Mouse (Mus musculus) C2C12 (cell line): ENCODE measurements around the gene Gramd1b. TPM values are rescaled to one million over a fixed set of nuclear protein-coding genes. Genes with fewer than 3 reads are reported as not detected.

Source experiments
- H3K27me3 ChIP-seq: one replicate; pipeline ENCODE4 v1.6.1; 2011; ENCODE audit not compliant: control insufficient read depth, insufficient read depth, insufficient read length
- H3K36me3 ChIP-seq: one replicate; pipeline ENCODE4 v1.6.1; 2011; ENCODE audit not compliant: control insufficient read depth, insufficient read depth
- H3K4me3 ChIP-seq: one replicate; pipeline ENCODE4 v1.5.1; 2011; ENCODE audit warnings: mild to moderate bottlenecking, control low read depth; ENCODE audit not compliant: poor library complexity, insufficient read depth, severe bottlenecking
- H3K79me2 ChIP-seq: one replicate; pipeline ENCODE4 v1.6.1; 2011; ENCODE audit not compliant: control insufficient read depth, insufficient read depth
- H3K79me3 ChIP-seq: one replicate; pipeline ENCODE4 v1.6.1; 2011; ENCODE audit warnings: low read depth, control low read depth
- H3ac ChIP-seq: one replicate; pipeline ENCODE3; 2011; ENCODE audit warnings: low read depth; ENCODE audit not compliant: control insufficient read depth, insufficient read length
- CEBPB ChIP-seq: IDR thresholded peaks from one replicate; pipeline ENCODE4 v1.6.1; 2011; ENCODE audit warnings: low read depth, mild to moderate bottlenecking, control low read depth, moderate library complexity
- CTCF ChIP-seq: IDR thresholded peaks from one replicate; pipeline ENCODE4 v1.5.1; 2011; ENCODE audit not compliant: control insufficient read depth, insufficient read depth, insufficient read length
- FOSL1 ChIP-seq: IDR thresholded peaks from one replicate; pipeline ENCODE4 v1.8.0; 2011; ENCODE audit warnings: mild to moderate bottlenecking, low read length; ENCODE audit not compliant: poor library complexity, insufficient read depth, severe bottlenecking
- MAX ChIP-seq: IDR thresholded peaks from one replicate; pipeline ENCODE4 v1.6.1; 2011; ENCODE audit warnings: mild to moderate bottlenecking, control low read depth
- MYOD1 ChIP-seq: IDR thresholded peaks from one replicate; pipeline ENCODE4 v1.6.1; 2011; ENCODE audit warnings: low read depth; ENCODE audit not compliant: control insufficient read depth, insufficient read length
- MYOG ChIP-seq: IDR thresholded peaks from one replicate; pipeline ENCODE4 v1.6.1; 2011; ENCODE audit not compliant: control insufficient read depth, insufficient read length; ENCODE audit errors: extremely low read depth
- USF1 ChIP-seq: IDR thresholded peaks from one replicate; pipeline ENCODE4 v1.6.1; 2011; ENCODE audit warnings: low read depth, mild to moderate bottlenecking, control low read depth, moderate library complexity
- polyA plus RNA-seq: library from polyadenylated mRNA; unstranded; fragments of >200 nt; fragmentation: generic; extraction: Trizol; gene quantifications from one replicate; pipeline ENCODE4 v1.2.1, GENCODE M21; 2012; ENCODE audit warnings: missing spikeins

The Gramd1b gene
- polyA plus RNA-seq, 1 experiment: 3.7 TPM

DNA sequence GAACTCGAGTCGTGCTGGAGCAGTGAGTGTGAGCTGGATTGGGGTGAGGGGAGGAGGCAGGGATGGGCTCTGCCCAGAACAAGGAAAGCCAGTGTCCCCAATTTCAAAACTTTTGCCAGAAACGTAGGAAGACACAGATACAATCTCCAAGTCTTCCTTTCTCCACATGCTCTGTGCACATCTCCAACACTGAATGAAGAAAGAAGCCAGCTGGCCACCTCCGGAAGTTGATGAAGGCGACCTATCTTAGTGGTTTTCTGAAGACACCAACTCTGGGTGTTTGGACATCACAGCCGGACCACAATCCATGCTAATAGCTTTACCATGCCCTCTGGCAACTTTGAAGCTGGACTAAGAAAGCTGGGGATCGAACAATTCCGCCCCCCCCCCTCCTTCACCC, 647 bp downstream of the Gramd1b start:
- Histone ChIP-seq H3K79me2 (no peaks in the 10 kb centered on the region), H3K4me3 (no peak overlapping the region), H3K36me3 (no peaks in the 10 kb centered on the region), H3K79me3 (no peaks in the 10 kb centered on the region), H3ac (no peak overlapping the region), H3K27me3 (peaks cover 5% of the 10 kb centered on the region)
- TF ChIP-seq USF1: no peak
- TF ChIP-seq FOSL1: no peak
- TF ChIP-seq CTCF: no peak
- no peak for TF ChIP-seq MAX
- no peak for TF ChIP-seq MYOD1
- TF ChIP-seq CEBPB: no peak
- TF ChIP-seq MYOG: no peak

DNA sequence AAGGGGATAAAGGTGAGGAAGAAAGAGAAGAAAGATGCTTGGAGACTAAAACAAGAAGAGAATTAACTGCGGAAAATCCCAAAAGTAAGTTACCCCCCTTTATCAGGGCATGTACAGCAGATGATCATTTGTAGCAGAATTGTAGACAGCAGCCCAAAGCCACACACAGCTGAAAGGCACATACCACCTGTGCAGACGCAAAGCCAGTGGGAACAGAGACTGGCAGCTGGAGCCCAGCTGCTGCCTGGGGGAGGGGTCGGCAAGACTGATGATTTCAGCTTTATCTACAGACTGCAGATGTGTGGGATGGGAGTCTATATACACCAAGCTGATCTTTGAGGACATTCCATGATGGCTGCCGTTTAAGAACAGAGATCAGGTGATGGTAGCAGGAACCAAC, 2.5 kb downstream of the Gramd1b start:
- Histone ChIP-seq H3K79me2 (no peaks in the 10 kb centered on the region), H3K36me3 (no peaks in the 10 kb centered on the region), H3K79me3 (no peaks in the 10 kb centered on the region), H3ac (no peak overlapping the region), H3K4me3 (no peak overlapping the region), H3K27me3 (peaks cover 5% of the 10 kb centered on the region)
- TF ChIP-seq MAX (no peak), MYOD1 (no peak), FOSL1 (no peak), USF1 (no peak), CEBPB (no peak), CTCF (no peak), MYOG (no peak)

DNA sequence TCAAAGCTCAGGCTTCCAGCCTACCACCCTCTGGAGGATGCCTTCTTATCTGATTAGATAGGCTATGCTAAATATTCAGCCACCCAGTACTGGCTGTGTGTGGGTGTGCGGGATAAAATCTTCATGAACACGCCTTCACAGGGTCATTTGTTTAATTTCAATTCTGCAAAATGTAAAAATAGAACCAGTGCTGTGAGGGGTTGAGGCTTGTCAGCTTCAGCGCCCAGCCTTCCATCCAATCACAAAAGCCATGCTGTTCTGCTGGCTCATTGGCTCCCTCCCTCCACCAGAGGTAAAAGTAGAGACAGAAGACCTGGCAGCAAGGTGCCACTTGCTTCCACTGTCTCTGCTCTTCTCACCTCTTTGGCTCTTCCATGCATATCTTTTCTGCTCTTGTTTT, 4.3 kb downstream of the Gramd1b start:
- no peaks in the 10 kb centered on the region for H3K36me3 ChIP-seq
- no peak overlapping the region for H3K4me3 ChIP-seq
- TF ChIP-seq CEBPB (no peak), FOSL1 (no peak), USF1 (no peak), MYOG (no peak), MYOD1 (no peak), CTCF (no peak), MAX (no peak)
- H3K79me3 ChIP-seq: no peaks in the 10 kb centered on the region
- peaks cover 5% of the 10 kb centered on the region for H3K27me3 ChIP-seq
- no peak overlapping the region for H3ac ChIP-seq
- H3K79me2 ChIP-seq: no peaks in the 10 kb centered on the region

DNA sequence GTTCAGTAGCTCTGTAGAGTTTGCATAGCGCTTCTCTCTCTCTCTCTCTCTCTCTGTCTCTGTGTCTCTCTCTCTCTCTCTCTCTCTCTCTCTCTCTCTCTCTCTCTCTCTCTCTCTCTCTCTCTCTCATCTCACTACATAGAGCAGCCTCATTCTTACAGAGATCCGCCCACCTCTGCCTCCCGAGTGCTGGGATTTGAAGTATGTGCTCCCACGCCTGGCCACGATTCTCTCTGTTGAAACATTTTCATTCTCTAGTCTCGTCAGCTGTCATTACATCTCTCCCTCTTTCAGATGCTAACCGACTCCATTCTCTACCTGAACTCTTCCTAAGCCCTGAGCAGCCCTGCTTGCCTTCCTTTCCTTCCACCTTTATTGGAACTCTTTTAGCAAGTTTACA, 9.0 kb downstream of the Gramd1b start:
- Histone ChIP-seq H3K79me3 (no peaks in the 10 kb centered on the region), H3K79me2 (no peaks in the 10 kb centered on the region), H3K4me3 (no peak overlapping the region), H3K27me3 (no peaks in the 10 kb centered on the region), H3K36me3 (no peaks in the 10 kb centered on the region), H3ac (no peak overlapping the region)
- TF ChIP-seq USF1: no peak
- no peak for TF ChIP-seq MYOD1
- TF ChIP-seq MAX: no peak
- no peak for TF ChIP-seq CTCF
- no peak for TF ChIP-seq CEBPB
- TF ChIP-seq MYOG: no peak
- no peak for TF ChIP-seq FOSL1

DNA sequence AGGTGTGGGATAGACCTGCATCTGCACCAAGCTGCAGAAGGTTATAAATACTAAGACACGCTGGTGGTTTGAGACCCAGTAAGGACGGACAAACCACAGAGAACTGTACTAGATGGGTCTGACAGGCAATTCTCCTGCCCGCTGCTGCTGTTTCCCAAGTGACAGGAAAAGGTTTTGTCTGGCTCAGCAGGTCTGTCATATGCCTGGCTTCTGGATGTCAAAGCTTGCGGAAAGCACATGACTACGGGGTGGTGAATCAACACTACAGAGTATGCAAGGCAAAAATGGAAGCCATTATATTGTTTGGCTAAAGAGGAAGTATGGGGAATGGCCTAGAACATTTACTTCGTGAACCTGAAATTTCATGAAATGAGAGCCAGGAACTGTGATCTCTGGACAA, 10.1 kb downstream of the Gramd1b start:
- Histone ChIP-seq H3K4me3 (no peak overlapping the region), H3ac (no peak overlapping the region), H3K79me3 (no peaks in the 10 kb centered on the region), H3K27me3 (no peaks in the 10 kb centered on the region), H3K36me3 (no peaks in the 10 kb centered on the region), H3K79me2 (no peaks in the 10 kb centered on the region)
- TF ChIP-seq MAX (no peak), CEBPB (no peak), FOSL1 (no peak), CTCF (no peak), MYOD1 (no peak), USF1 (no peak), MYOG (no peak)

DNA sequence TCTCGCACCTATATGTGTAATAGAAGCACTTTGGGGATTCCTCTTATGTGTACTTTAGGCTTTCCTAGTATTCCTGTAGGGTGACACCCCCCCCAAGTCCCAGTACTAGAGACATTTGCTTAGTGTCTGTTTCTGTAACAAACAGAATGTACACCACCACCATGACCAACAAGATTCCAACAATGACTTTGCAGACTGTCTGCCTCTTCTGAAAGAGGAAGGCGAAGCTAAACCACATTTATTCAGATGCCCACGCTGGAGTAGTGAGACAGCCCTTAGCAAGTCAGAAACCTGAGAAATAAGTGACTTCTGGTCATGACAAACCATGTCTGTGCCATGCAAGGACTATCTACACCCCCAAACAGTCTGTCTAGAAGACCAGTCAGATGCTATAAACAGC, 11.9 kb downstream of the Gramd1b start:
- H3K4me3 ChIP-seq: no peak overlapping the region
- H3K79me3 ChIP-seq: no peaks in the 10 kb centered on the region
- H3K36me3 ChIP-seq: no peaks in the 10 kb centered on the region
- no peaks in the 10 kb centered on the region for H3K27me3 ChIP-seq
- no peak overlapping the region for H3ac ChIP-seq
- no peaks in the 10 kb centered on the region for H3K79me2 ChIP-seq
- TF ChIP-seq CTCF (no peak), FOSL1 (no peak), CEBPB (no peak), USF1 (no peak), MYOD1 (no peak), MAX (no peak), MYOG (no peak)
